Mouse (Mus musculus): ENCODE data around the gene Camk1d.

- TF ChIP-seq CTCF (IDR thresholded peaks at IDR 0.05; ENCODE audit: low read depth), result no peak
- TF ChIP-seq EP300 (optimal IDR thresholded peaks at IDR 0.05), result no peak
These were observed 118.7 kb downstream of the Camk1d start for GRCm38 (mm10) chr2:5595356-5596191.
